ENCODE assay signal across 23 mouse cellular contexts in the genomic region with DNA sequence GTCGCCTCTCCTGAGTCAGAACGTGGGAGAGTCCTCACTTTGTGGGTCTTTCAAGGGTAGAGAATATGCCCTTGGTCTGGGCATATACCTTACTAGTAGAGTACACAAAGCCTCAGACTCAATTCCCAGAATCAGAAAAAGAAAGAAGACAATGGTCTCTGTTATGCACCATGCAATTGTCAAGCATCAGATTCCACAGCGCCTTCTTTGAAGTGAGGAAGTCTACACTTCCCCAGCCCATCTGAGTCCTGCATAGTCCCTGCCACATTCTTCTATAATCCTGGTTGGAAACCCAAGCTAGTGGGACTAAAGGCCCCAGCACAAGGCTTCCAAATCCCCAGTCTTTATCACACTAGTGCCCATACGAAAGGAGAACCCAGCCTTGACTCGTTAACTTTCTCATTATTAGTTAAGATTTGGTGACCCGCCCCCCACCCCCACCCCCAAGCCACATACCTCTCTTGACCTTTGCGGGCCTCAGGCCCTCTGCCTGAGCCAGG. TPM values are rescaled to one million over a fixed set of nuclear protein-coding genes. Genes with fewer than 3 reads are reported as not detected.
DNase-seq lines count a peak whose midpoint lies in the region; ATAC-seq and TF ChIP-seq lines count a peak whose summit lies in the region.
"Had no signal": no experiment of that assay in that cellular context is flagged by ENCODE, and none has a peak within 500 bp of the region (broad histone marks: within the 10 kb centered on the region; RNA-seq: fewer than 3 reads in every experiment).

No protein-coding gene starts in this region.

- no peak overlapping the region for H3K27ac ChIP-seq in midbrain, embryonic 11.5 days (ENCODE audit: low read depth, low read length)
- no peak overlapping the region for H3K27ac ChIP-seq in midbrain, embryonic 13.5 days
- peak overlapping the region; percentile 77; the same call in 1 of the 2 replicates for H3K27ac ChIP-seq in ES-E14 (ENCODE audit: insufficient read depth, low read depth, low read length, poor library complexity, severe bottlenecking)
- H3K27ac ChIP-seq: embryonic facial prominence, embryonic 10.5 days; embryonic facial prominence, embryonic 12.5 days; forebrain, embryonic 13.5 days; forebrain, embryonic 15.5 days had no signal

- DNase-seq in heart, adult 11 months = peak; percentile 75
- DNase-seq in heart, postnatal 14 days = no peak
- peak; percentile 68 for DNase-seq in midbrain, embryonic 11.5 days (ENCODE audit: low spot score, missing footprints)
- DNase-seq in ES-E14 (ENCODE audit: low read depth, low spot score) = peak; percentile 58
- DNase-seq in ZHBTc4 (ENCODE audit: low read depth, low spot score) = peak; percentile 93
- no peak for DNase-seq in urinary bladder, postnatal 4 days (ENCODE audit: low spot score in 2 of 2)
- DNase-seq in T-cell, adult 2 months (ENCODE audit: low spot score) = no peak
- DNase-seq: adrenal gland, adult 8-10 months; adrenal gland, postnatal 14 days; adrenal gland, postnatal 36 days; B cell, adult 2 months; cerebellum, adult 11-12 months; cerebellum, adult 2 months; cerebellum, adult 9-10 months; cerebellum, postnatal 10 days; cerebellum, postnatal 25 days; forebrain, postnatal 0 days had no signal

- intact Hi-C loops in heart, postnatal 14 days (cut with DNase I) = loop anchor here (5.0 kb wide), 1 partner anchor 100 kb away; no protein-coding TSS in a partner anchor

- H3K27me3 ChIP-seq in midbrain, embryonic 11.5 days (ENCODE audit: control insufficient read depth, insufficient read depth, low read length) = no peaks in the 10 kb centered on the region
- H3K27me3 ChIP-seq in midbrain, embryonic 13.5 days = no peaks in the 10 kb centered on the region
- H3K27me3 ChIP-seq: embryonic facial prominence, embryonic 12.5 days; forebrain, embryonic 13.5 days; forebrain, embryonic 15.5 days had no signal

- H3K4me3 ChIP-seq in midbrain, embryonic 11.5 days (ENCODE audit: low read depth, low read length) = no peak overlapping the region
- no peak overlapping the region for H3K4me3 ChIP-seq in midbrain, embryonic 13.5 days (replicated peaks)
- H3K4me3 ChIP-seq in ES-E14 (ENCODE audit: insufficient read depth in 1 of 2, low read depth in 1 of 2, low read length in 2 of 2, poor library complexity in 1 of 2, severe bottlenecking in 1 of 2) = no peak overlapping the region
- H3K4me3 ChIP-seq: embryonic facial prominence, embryonic 10.5 days; embryonic facial prominence, embryonic 12.5 days; forebrain, embryonic 13.5 days; forebrain, embryonic 15.5 days had no signal

- peaks cover 2% of the 10 kb centered on the region; the same call in 1 of the 2 replicates for H3K4me1 ChIP-seq in midbrain, embryonic 11.5 days (ENCODE audit: control insufficient read depth, insufficient read depth, low read length)
- peaks cover 7% of the 10 kb centered on the region for H3K4me1 ChIP-seq in midbrain, embryonic 13.5 days (replicated peaks)
- H3K4me1 ChIP-seq in ES-E14 (ENCODE audit: control insufficient read depth in 2 of 2, insufficient read depth in 2 of 2, low read length in 2 of 2, poor library complexity in 1 of 2) = peaks cover 9 to 10% of the 10 kb centered on the region in 2 experiments

- 78% methylated on average over 7 of the region's 7 CpGs for WGBS in midbrain, embryonic 11.5 days
- 81% methylated on average over 7 of the region's 7 CpGs for WGBS in midbrain, embryonic 13.5 days

- H3K9ac ChIP-seq in midbrain, embryonic 11.5 days (ENCODE audit: low read length) = no peak overlapping the region
- H3K9ac ChIP-seq in midbrain, embryonic 13.5 days (replicated peaks) = no peak overlapping the region
- H3K9ac ChIP-seq in ES-E14 (ENCODE audit: insufficient read depth, low read depth, low read length, poor library complexity, severe bottlenecking) = no peak overlapping the region
- H3K9ac ChIP-seq: embryonic facial prominence, embryonic 12.5 days; forebrain, embryonic 13.5 days; forebrain, embryonic 15.5 days; forebrain, postnatal 0 days had no signal

- no peak for ATAC-seq in midbrain, embryonic 11.5 days (ENCODE audit: low FRiP score)
- no peak for ATAC-seq in midbrain, embryonic 13.5 days
- ATAC-seq: forebrain, embryonic 13.5 days; forebrain, embryonic 15.5 days; forebrain, postnatal 0 days had no signal

- no peak overlapping the region for H3K4me2 ChIP-seq in midbrain, embryonic 11.5 days
- H3K4me2 ChIP-seq in midbrain, embryonic 13.5 days (replicated peaks) = no peak overlapping the region
- H3K4me2 ChIP-seq: embryonic facial prominence, embryonic 12.5 days; forebrain, embryonic 13.5 days; forebrain, embryonic 15.5 days had no signal

- H3K36me3 ChIP-seq in midbrain, embryonic 11.5 days (ENCODE audit: control insufficient read depth, insufficient read depth, low read length) = no peaks in the 10 kb centered on the region
- H3K36me3 ChIP-seq in midbrain, embryonic 13.5 days = no peaks in the 10 kb centered on the region
- H3K36me3 ChIP-seq in ES-E14 (ENCODE audit: control insufficient read depth, insufficient read depth, low read length, poor library complexity, severe bottlenecking) = no peaks in the 10 kb centered on the region
- H3K36me3 ChIP-seq: embryonic facial prominence, embryonic 10.5 days; embryonic facial prominence, embryonic 12.5 days; forebrain, embryonic 15.5 days had no signal

- in situ Hi-C loops in ES-E14 (cut with MboI; ENCODE audit: low sequenced_read_pairs in 2 of 2, unreplicated experiment in 2 of 2) = no loop called here

- no peaks in the 10 kb centered on the region for H3K9me3 ChIP-seq in midbrain, embryonic 11.5 days (ENCODE audit: control insufficient read depth, low read length)
- H3K9me3 ChIP-seq in midbrain, embryonic 13.5 days = no peaks in the 10 kb centered on the region
- H3K9me3 ChIP-seq in ES-E14 (ENCODE audit: control insufficient read depth, insufficient read depth, low read depth, low read length) = no peaks in the 10 kb centered on the region
- H3K9me3 ChIP-seq: embryonic facial prominence, embryonic 10.5 days; embryonic facial prominence, embryonic 12.5 days; forebrain, embryonic 13.5 days; forebrain, embryonic 15.5 days had no signal

TF ChIP-seq in ES-E14, 5 proteins besides CTCF, POLR2A, EP300 and RAD21:
- TF ChIP-seq CHD2 (IDR thresholded peaks at IDR 0.05; ENCODE audit: low read depth, low read length) (peak; percentile 43; the same call in 1 of the 2 replicates), ZNF384 (IDR thresholded peaks at IDR 0.05; ENCODE audit: low read depth, low read length) (no peak)

RNA-seq across cellular contexts. Expression of a gene that starts 0.7 kb away (rescaled TPM):
- 1 to 10 TPM in 1 of 2 experiments, under 1 TPM in 1; 0.93 to 1.2 TPM for total RNA-seq in heart, postnatal 14 days (2021)
- 0.76 and 0.78 TPM in 2 replicates for polyA plus RNA-seq in midbrain, embryonic 11.5 days (2014; fragmentation: Nextera tagmentation; extraction: Ambion mirVana)
- polyA plus RNA-seq in midbrain, embryonic 13.5 days (2015; fragmentation: Nextera tagmentation; extraction: Ambion mirVana) = 1.2 and 1.4 TPM in 2 replicates
- total RNA-seq in ES-E14 (2012; rRNA removed) = 2.5 and 2.6 TPM in 2 replicates
- polyA plus RNA-seq: activated CD4-positive, CD25-positive, alpha-beta regulatory T cell, adult 4 months had no signal

Comparison
In these comparisons a context has a peak if more than half of its experiments do, and no peak if none do; other contexts are left out.
1. DNase-seq: peak in heart, adult 11 months (single experiment), midbrain, embryonic 11.5 days (single experiment), ES-E14 (single experiment) and ZHBTc4 (single experiment); none in heart, postnatal 14 days (0 of 2), urinary bladder, postnatal 4 days (0 of 2) and T-cell, adult 2 months (single experiment).